Mouse (Mus musculus): ENCODE results near the gene Ltbp2. TPM values are rescaled to one million over a fixed set of nuclear protein-coding genes. Genes with fewer than 3 reads are reported as not detected.

The Ltbp2 gene
- polyA plus RNA-seq, 1 experiment from 2014 or later: 0.11 TPM

- 74% methylated on average over 8 of the region's 8 CpGs for WGBS
- no peaks in the 10 kb centered on the region for H3K27me3 ChIP-seq (ENCODE audit: low read depth, poor library complexity, severe bottlenecking)
- H3K9me3 ChIP-seq (replicated peaks): no peaks in the 10 kb centered on the region
- no peaks in the 10 kb centered on the region for H3K4me1 ChIP-seq
- H3K27ac ChIP-seq (replicated peaks): no peak overlapping the region
- no peak overlapping the region for H3K4me3 ChIP-seq
- H3K36me3 ChIP-seq: no peaks in the 10 kb centered on the region
- DNase-seq (ENCODE audit: low spot score): no peak
Observed at GRCm38 (mm10) chr12:84827384-84827933, 48.9 kb downstream of the Ltbp2 start.

- 82% methylated on average over 5 of the region's 5 CpGs for whole genome bisulfite sequencing
- no peaks in the 10 kb centered on the region for H3K27me3 ChIP-seq (ENCODE audit: low read depth, poor library complexity, severe bottlenecking)
- H3K4me3 ChIP-seq: no peak overlapping the region
- no peak for DNase-seq (ENCODE audit: low spot score)
- no peaks in the 10 kb centered on the region for H3K4me1 ChIP-seq
- no peaks in the 10 kb centered on the region for H3K36me3 ChIP-seq
- no peak overlapping the region for H3K27ac ChIP-seq (replicated peaks)
- H3K9me3 ChIP-seq (replicated peaks): no peaks in the 10 kb centered on the region
Observed at GRCm38 (mm10) chr12:84824203-84824602, 52.1 kb downstream of the Ltbp2 start.

GRCm38 (mm10) chr12:84823601-84824000 is 52.7 kb downstream of the Ltbp2 start:
- no peak overlapping the region for H3K4me3 ChIP-seq
- H3K4me1 ChIP-seq: no peaks in the 10 kb centered on the region
- 82% methylated on average over 7 of the region's 7 CpGs for WGBS
- no peak overlapping the region; the same call in 1 of the 2 replicates for H3K27ac ChIP-seq (replicated peaks)
- H3K36me3 ChIP-seq: no peaks in the 10 kb centered on the region
- no peaks in the 10 kb centered on the region for H3K27me3 ChIP-seq (ENCODE audit: low read depth, poor library complexity, severe bottlenecking)
- H3K9me3 ChIP-seq (replicated peaks): no peaks in the 10 kb centered on the region
- DNase-seq (ENCODE audit: low spot score): no peak

GRCm38 (mm10) chr12:84819236-84820168 is 56.8 kb downstream of the Ltbp2 start:
- no peaks in the 10 kb centered on the region for H3K27me3 ChIP-seq (ENCODE audit: low read depth, poor library complexity, severe bottlenecking)
- WGBS: 88% methylated on average over 13 of the region's 13 CpGs
- H3K27ac ChIP-seq (replicated peaks): no peak overlapping the region
- H3K9me3 ChIP-seq (replicated peaks): no peaks in the 10 kb centered on the region
- H3K4me3 ChIP-seq: no peak overlapping the region
- no peaks in the 10 kb centered on the region for H3K4me1 ChIP-seq
- no peaks in the 10 kb centered on the region for H3K36me3 ChIP-seq
- DNase-seq (ENCODE audit: low spot score): no peak

GRCm38 (mm10) chr12:84818496-84818895 is 57.8 kb downstream of the Ltbp2 start:
- Histone ChIP-seq H3K27me3 (ENCODE audit: low read depth, poor library complexity, severe bottlenecking) (no peaks in the 10 kb centered on the region), H3K4me3 (no peak overlapping the region), H3K9me3 (replicated peaks) (no peaks in the 10 kb centered on the region), H3K4me1 (no peaks in the 10 kb centered on the region), H3K36me3 (no peaks in the 10 kb centered on the region), H3K27ac (replicated peaks) (no peak overlapping the region)
- DNase-seq (ENCODE audit: low spot score): no peak
- 65% methylated on average over 4 of the region's 4 CpGs for WGBS

GRCm38 (mm10) chr12:84814663-84815325 is 61.5 kb downstream of the Ltbp2 start:
- H3K27me3 ChIP-seq (ENCODE audit: low read depth, poor library complexity, severe bottlenecking): no peaks in the 10 kb centered on the region
- DNase-seq (ENCODE audit: low spot score): no peak
- H3K4me1 ChIP-seq: no peaks in the 10 kb centered on the region
- H3K36me3 ChIP-seq: no peaks in the 10 kb centered on the region
- H3K4me3 ChIP-seq: no peak overlapping the region
- no peaks in the 10 kb centered on the region for H3K9me3 ChIP-seq (replicated peaks)
- H3K27ac ChIP-seq (replicated peaks): no peak overlapping the region
- WGBS: 84% methylated on average over 3 of the region's 3 CpGs

- H3K36me3 ChIP-seq: no peaks in the 10 kb centered on the region
- H3K27ac ChIP-seq (replicated peaks): no peak overlapping the region
- H3K4me1 ChIP-seq: no peaks in the 10 kb centered on the region
- no peak overlapping the region for H3K4me3 ChIP-seq
- no peaks in the 10 kb centered on the region for H3K27me3 ChIP-seq (ENCODE audit: low read depth, poor library complexity, severe bottlenecking)
- no peak for DNase-seq (ENCODE audit: low spot score)
- WGBS: 39% methylated on average over 7 of the region's 7 CpGs
- no peaks in the 10 kb centered on the region for H3K9me3 ChIP-seq (replicated peaks)
Observed at GRCm38 (mm10) chr12:84813773-84814172, 62.6 kb downstream of the Ltbp2 start.

GRCm38 (mm10) chr12:84812004-84812403 is 64.3 kb downstream of the Ltbp2 start:
- 56% methylated on average over 3 of the region's 3 CpGs for WGBS
- DNase-seq (ENCODE audit: low spot score): no peak
- Histone ChIP-seq H3K4me1 (no peaks in the 10 kb centered on the region), H3K27me3 (ENCODE audit: low read depth, poor library complexity, severe bottlenecking) (no peaks in the 10 kb centered on the region), H3K4me3 (no peak overlapping the region), H3K36me3 (no peaks in the 10 kb centered on the region), H3K27ac (replicated peaks) (no peak overlapping the region), H3K9me3 (replicated peaks) (no peaks in the 10 kb centered on the region)

GRCm38 (mm10) chr12:84811510-84811909 is 64.8 kb downstream of the Ltbp2 start:
- Histone ChIP-seq H3K4me1 (peaks cover 2% of the 10 kb centered on the region; the same call in 1 of the 2 replicates), H3K27me3 (ENCODE audit: low read depth, poor library complexity, severe bottlenecking) (no peaks in the 10 kb centered on the region), H3K36me3 (no peaks in the 10 kb centered on the region), H3K9me3 (replicated peaks) (no peaks in the 10 kb centered on the region), H3K4me3 (no peak overlapping the region), H3K27ac (replicated peaks) (no peak overlapping the region)
- WGBS: 66% methylated on average over 4 of the region's 4 CpGs
- DNase-seq (ENCODE audit: low spot score): no peak

- 75% methylated on average over 1 of the region's 1 CpGs for WGBS
- DNase-seq (ENCODE audit: low spot score): no peak
Observed at GRCm38 (mm10) chr12:84810810-84811209, 65.5 kb downstream of the Ltbp2 start.

GRCm38 (mm10) chr12:84809033-84809432 is 67.3 kb downstream of the Ltbp2 start:
- Histone ChIP-seq H3K4me3 (no peak overlapping the region), H3K27me3 (ENCODE audit: low read depth, poor library complexity, severe bottlenecking) (no peaks in the 10 kb centered on the region), H3K4me1 (peaks cover 6% of the 10 kb centered on the region; the same call in 1 of the 2 replicates), H3K9me3 (replicated peaks) (no peaks in the 10 kb centered on the region), H3K27ac (replicated peaks) (no peak overlapping the region), H3K36me3 (no peaks in the 10 kb centered on the region)
- WGBS: 84% methylated on average over 6 of the region's 6 CpGs
- no peak for DNase-seq (ENCODE audit: low spot score)

More at GRCm38 (mm10) chr12:84810810-84811209, 65.5 kb downstream of the Ltbp2 start:
- Histone ChIP-seq H3K4me3 (no peak overlapping the region), H3K9me3 (replicated peaks) (no peaks in the 10 kb centered on the region), H3K27me3 (ENCODE audit: low read depth, poor library complexity, severe bottlenecking) (no peaks in the 10 kb centered on the region), H3K27ac (replicated peaks) (no peak overlapping the region), H3K4me1 (peaks cover 6% of the 10 kb centered on the region; the same call in 1 of the 2 replicates), H3K36me3 (no peaks in the 10 kb centered on the region)

GRCm38 (mm10) chr12:84807351-84807750 is 69.0 kb downstream of the Ltbp2 start:
- 90% methylated on average over 13 of the region's 13 CpGs for WGBS
- Histone ChIP-seq H3K27me3 (ENCODE audit: low read depth, poor library complexity, severe bottlenecking) (no peaks in the 10 kb centered on the region), H3K4me3 (no peak overlapping the region), H3K36me3 (no peaks in the 10 kb centered on the region), H3K4me1 (peaks cover 6% of the 10 kb centered on the region; the same call in 1 of the 2 replicates), H3K27ac (replicated peaks) (no peak overlapping the region), H3K9me3 (replicated peaks) (no peaks in the 10 kb centered on the region)
- DNase-seq (ENCODE audit: low spot score): no peak
